Mouse (Mus musculus) monocyte, adult 5-6 weeks (primary cell): ENCODE measurements around the gene Bst2. TPM values are rescaled to one million over a fixed set of nuclear protein-coding genes. Genes with fewer than 3 reads are reported as not detected.
"Not testable (repeated sequence)": the region's sequence is repeated elsewhere in the genome, so short reads cannot be mapped to it uniquely, and the experiment has no call there.

Experiments
- ATAC-seq: fragments of 153-309, 156-312 bp; replicated peaks from 2 replicates; pipeline ENCODE4 v1.8.0; 2017; ENCODE audit warnings: mild to moderate bottlenecking; ENCODE audit not compliant: low TSS enrichment, insufficient number of reproducible peaks, severe bottlenecking, poor library complexity, low FRiP score
- total RNA-seq: library from RNA; stranded (forward); fragments of 200-1000, 200-491, 200-594 nt; gene quantifications from 3 replicates; pipeline ENCODE4 v1.2.3, GENCODE M21; 2017

Bst2 gene
- total RNA-seq, 1 experiment from 2014 or later: 51.2 TPM

DNA sequence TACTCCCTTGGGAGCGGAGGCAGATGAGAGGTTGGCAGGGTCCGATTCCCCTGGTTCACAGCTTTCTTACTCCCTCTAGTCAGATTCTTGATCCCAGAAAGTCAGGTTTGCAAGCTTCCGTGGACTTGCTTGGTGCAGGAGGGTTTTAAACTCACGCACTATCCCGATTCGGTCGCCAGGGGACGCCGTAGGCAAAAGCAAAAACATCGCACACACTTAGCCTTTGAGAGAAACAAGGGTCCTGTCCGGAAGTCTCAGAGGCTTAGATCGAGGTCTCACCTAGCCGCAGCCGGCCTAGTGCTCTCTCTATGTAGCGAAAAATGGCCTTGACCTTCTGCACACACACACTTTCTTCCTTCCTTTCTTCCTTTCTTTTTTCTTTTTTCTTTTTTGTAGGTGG lies 24.1 kb upstream of the Bst2 start:
- peak; percentile 42 for ATAC-seq

DNA sequence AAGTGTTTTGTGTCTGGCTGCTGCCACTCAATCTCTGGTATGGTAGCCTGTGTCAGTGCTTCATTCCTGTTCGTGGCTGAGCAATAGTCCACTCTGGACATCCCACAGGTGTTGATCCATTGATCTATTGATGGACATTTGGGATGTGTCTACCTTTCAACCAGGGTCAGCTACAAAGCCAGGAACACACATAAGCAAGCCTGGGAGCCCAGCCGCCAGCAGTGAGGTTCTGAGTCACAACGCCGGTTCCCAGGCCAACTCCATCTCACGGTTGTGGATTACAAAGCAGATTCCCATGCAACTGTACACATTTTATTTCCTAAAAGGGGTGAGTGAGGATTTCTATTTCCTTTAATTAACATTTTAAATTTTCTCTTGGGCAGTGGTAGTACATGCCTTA lies 23.5 kb upstream of the Bst2 start:
- ATAC-seq: no peak

DNA sequence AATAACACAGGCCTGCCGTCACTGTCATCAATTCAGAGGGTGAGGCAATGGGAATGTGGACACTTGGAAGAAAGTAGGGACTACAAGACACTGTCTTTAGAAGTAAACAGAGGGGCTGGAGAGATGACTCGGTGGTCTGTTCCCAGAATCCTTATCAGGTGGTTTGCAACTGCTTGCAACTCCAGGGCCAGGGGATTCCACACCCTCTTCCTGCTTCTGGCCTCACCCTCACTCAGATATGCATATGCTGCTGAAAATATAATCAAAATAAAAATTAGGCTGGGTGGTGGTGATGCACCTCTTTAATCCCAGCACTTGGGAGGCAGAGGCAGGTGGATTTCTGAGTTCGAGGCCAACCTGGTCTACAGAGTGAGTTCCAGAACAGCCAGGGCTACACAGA lies 22.8 kb upstream of the Bst2 start:
- no peak for ATAC-seq

DNA sequence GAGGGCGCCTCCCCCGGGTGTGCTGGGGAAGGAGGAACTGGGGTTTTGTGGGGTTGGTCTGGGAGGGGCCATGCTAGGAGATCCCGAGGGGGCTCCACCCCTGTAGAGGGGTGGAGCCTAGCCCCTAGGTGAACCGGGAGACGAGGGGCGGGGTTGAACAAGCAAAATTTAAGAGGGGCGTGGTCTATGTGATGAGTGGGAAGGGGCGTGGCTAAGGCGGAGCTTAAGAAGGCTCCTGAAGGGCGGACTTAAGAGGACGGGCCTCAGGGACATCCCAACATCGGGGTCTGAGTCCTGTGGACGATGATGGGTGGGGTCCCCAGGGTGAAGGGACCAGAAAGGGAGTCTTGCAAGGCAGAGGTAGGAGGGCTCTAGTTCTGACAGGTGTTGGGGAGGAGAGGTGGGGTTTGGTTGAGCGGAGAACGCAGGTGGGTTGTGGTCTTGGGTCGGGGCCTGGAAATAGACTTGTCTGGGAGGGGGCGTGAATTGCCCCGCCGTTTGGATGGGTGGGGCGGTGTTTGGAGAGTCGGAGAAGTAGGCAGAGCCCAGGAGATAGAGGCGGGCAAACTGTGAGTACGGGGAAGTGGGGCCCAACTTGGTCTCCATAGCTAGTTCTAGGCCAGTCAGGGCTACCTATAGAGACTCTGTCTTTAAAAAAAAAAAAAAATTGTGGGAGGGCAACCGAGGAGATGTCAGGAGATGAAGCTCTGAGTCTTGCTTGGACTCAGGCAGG lies 21.9 kb upstream of the Bst2 start:
- ATAC-seq: peak; percentile 64

DNA sequence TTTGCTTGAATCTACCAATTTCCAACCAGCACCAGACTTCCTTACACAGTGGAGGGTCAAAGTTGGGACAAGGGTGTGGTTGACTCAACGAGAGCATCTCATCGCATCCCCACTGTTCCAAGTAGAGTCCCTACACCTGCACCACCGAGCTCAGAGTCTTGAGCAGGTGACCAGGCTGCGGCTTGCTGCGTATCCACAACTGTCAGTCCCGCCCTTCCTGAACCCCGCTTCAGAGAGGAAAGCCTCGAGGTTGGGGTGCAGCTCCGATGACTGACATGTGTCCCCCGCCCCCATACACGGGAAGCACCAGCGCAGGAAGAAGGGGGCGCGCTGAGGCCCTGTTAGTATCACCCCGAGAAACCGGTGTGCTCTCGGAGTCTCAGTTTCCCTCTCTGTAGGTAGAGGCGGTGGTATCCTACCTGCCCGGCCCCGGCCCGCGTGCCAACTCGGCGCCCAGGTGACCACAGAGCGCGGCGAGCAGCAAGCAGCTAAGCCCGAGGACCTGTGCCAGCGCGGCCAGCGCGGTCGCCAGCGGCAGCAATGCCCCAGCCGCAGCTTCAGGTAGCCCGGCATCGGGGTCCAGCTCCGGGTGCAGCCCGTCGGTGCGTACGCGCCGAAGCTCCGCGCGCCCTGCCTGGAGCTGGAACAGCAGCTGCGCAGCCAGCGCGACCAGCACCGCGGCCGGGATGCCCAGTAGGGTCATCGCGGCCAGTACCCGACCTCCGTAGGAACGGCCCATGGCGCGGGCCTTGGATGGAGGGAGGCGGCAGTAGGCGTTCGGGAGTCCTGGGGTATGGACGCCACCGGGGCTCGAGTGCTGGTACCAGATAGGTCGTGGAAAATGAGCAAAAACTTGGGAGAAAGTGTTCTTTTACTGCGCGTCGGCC lies 21.1 kb upstream of the Bst2 start, which contains the start of gene Tmem221:
TSS of gene Tmem221 (minus strand) at position 801 of the 887 bp plus-strand sequence.
- no peak for ATAC-seq

DNA sequence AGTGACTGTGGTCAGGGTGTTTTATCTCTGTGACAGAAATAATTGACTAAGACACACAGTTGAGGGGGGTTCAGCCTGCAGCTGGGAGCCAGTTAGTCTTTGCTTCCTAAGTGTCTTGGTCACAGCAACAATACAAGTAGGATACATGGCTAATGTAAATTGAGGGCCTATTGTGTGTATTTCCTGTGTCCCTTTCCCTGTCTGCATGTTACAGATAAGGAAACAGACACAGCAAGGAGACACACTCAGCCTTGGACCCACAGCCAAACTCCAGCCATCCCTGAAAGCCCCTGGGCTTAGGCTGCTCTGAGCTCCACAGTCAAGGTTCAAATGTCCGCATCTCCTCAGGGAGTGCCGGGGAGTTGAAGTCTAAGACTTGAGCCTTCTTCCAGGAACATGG lies 17.4 kb upstream of the Bst2 start:
- no peak for ATAC-seq

DNA sequence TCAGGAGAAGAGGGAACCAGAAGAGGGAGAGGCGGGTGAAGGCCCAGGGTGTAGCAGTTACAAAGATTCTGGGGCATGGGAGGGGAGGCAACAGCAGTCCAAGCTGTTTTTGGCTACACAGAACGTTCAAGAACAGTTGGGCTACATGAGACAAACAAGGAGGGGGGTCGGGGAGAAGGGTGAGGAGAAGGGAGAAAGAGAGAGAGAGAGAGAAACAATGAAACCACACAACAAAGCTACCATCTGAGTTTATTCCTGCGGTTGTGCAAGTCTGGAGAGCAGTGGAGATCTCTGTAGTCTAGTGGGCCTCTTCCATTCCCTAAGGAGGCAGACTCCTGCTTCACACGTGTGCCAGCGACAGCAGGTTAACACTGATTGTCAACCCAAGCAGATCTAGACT lies 16.7 kb upstream of the Bst2 start:
- no peak for ATAC-seq

- ATAC-seq: no peak
Measured at GRCm38 (mm10) chr8:71552770-71553169, 15.5 kb upstream of the Bst2 start.

DNA sequence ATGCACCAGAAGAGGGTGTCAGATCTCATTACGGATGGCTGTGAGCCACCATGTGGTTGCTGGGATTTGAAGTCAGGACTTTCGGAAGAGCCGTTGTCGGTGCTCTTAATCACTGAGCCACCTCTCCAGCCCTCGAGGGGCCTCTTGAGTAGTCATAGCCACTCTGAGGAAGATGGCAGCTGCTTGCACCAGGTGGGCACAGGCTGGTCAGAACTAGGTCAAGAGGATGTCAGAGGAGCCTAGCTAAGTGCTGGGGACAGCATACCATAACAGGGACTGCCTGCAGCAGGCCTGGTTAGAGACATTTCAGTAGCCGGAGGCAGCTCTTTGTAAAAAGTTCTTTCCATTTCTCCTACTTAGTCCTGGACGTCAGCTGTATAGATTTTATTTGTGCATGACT lies 13.5 kb upstream of the Bst2 start:
- no peak for ATAC-seq

DNA sequence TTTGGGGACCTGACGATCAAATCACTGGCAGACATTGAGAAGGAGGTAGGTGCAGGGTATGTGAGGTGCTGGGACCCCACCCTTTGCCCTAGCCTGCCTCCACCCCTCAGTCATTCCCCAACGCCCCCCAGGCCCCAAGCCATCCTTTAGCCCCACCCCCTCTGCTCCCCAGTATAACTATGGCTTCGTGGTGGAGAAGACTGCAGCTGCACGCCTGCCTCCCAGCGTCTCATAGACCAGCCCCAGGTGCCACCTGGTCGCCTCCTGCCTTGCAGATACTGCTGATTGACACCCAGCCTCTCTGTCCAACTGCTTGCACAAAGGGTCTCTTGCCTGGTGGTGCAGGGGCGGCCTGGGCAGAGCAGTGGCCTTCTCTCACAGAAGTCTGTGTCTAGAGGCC lies 10.3 kb upstream of the Bst2 start:
- ATAC-seq: no peak

- ATAC-seq: no peak
Measured at GRCm38 (mm10) chr8:71545053-71545452, 7.8 kb upstream of the Bst2 start.

GRCm38 (mm10) chr8:71543755-71544154 lies 6.5 kb upstream of the Bst2 start:
- ATAC-seq: no peak

DNA sequence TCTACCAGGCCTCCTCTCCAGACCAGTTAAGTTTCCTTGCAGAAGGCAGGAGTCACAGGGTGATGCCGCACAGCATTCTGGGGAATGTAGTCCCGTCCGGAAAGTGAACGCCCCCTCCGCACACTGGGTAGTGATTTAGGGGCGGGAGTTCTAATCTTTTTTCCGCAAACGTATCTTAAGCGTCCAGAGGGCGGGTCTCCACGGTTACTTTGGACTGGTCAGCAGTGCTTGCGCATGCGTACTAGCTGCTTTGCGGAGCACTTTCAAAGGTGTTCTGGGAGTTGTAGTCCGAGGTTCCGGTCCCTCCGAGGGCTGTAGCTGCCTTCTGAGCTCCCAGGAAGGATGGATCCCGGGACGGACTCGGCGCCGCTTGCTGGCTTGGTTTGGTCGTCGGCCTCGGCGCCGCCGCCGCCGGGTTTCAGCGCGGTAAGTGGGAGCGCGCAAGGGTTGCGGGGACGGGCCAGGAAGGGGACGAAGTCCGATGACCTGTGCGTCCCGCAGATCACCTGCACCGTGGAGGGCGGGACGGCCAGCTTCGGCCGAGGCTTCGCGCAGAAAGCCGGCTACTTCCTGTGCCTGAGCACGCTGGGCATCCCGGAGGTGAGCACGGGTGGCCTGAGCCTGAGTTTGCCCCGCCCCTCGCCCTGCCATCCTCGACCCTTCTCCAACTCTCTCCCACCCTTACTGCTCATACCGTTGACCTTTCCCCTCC lies 5.5 kb upstream of the Bst2 start, which contains the start of gene Mvb12a:
TSS of gene Mvb12a (plus strand) at position 291 of the 712 bp plus-strand sequence.
- ATAC-seq: peak; percentile 95

GRCm38 (mm10) chr8:71535663-71536062 lies 1.6 kb downstream of the Bst2 start:
- no peak for ATAC-seq

GRCm38 (mm10) chr8:71534263-71534810 lies 2.9 kb downstream of the Bst2 start:
- no peak for ATAC-seq

GRCm38 (mm10) chr8:71530735-71531467 lies 6.4 kb downstream of the Bst2 start:
- ATAC-seq: not testable (repeated sequence)

- 0 out of 2 replicates have a peak, but pooled peaks have one; percentile 63 for ATAC-seq
Measured at GRCm38 (mm10) chr8:71528362-71529073, 8.7 kb downstream of the Bst2 start.
